Mouse (Mus musculus): Measurements from ENCODE around the gene Ajm1.

The Ajm1 gene

DNA sequence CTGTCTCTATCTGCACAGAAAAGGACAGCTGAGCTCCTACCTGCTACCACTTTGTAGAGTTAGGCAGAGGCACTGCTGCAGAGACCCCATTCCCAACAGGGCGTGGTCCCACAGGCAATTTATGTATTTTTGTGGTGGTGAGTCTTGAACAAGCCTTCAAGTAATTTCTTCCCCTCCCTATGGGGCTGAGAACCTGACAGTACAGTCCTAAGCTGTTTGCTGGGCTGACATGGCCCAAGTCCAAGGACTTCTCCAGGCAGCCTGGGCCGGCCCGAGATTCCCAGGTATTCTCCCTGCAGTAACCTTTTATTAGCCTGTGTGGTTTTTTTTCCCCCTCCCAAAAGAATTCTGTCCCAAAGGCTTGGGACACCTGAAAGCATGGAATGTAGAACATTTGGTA is 2.6 kb upstream of the Ajm1 start:
- DNase-seq (ENCODE audit: low read depth, low spot score): no peak

DNA sequence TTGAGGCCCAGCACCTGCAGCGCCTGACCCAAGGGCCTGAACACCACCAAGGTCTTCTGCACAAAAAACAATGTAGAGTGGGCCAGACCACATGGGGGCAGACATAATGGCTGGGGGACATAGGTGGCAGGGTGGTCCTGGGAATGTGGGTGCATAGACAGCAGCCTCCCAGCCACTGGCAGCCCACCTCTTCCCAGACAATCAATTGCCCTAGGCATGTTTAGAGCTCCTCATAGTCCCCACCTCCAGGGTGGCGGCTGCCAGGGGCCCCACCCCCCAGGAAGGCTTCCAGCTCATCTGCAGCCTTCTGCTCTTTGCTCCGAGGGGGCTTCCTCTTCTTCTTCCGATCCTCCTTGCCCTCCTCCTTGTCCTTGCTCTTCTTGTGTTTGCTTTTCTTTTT is 2.0 kb upstream of the Ajm1 start:
- no peak for DNase-seq (ENCODE audit: low read depth, low spot score)

DNA sequence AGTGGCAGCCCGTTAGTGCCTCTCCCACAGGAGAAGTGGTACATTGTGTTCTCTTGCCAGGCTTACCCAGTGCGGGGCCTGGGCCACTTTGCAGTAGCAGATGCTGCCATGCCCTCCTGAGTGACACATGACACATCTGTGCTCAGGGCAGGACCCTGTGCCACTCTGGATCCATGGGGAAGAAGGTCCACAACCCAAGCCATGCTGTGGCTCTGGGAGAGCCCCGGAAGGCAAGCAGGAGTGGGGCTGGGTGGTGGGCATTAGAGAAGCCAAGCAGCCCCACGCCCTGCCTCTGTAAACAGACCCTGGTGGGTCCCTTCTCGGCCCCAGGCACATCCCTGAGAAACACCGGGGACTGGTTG is 1.5 kb upstream of the Ajm1 start:
- DNase-seq (ENCODE audit: low read depth, low spot score): no peak

DNA sequence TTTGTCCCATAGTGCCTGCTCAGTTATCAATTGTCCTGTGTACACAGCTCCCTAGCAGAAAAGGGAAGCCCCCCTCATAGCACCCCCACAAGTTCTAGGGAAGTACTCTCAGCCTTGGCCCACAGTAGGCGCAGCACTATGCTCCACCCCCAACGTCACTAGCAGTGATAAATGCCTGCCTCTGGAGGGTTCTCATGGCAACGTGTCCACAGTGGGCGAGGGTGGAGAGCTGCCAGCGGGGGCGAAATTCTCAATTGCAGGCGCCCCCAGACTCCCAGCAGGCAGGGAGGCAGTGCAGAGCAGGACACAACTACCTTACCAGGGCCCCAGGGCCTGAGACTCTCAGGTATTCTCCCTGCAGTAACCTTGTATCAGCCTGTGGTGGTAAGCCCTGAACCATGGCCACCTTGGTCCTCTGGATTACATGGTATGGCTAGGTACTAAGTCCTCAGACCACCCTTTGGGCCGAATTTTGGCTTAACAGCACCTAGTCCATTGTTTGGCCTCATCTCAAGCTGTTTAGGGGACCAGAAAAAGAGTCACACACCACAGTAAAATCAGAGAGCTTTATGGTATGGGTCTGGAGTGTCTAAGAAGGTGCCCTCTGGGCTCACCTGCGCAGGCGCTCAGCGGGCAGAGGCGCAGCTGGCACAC is 1.0 kb upstream of the Ajm1 start:
- DNase-seq (ENCODE audit: low read depth, low spot score): no peak

DNA sequence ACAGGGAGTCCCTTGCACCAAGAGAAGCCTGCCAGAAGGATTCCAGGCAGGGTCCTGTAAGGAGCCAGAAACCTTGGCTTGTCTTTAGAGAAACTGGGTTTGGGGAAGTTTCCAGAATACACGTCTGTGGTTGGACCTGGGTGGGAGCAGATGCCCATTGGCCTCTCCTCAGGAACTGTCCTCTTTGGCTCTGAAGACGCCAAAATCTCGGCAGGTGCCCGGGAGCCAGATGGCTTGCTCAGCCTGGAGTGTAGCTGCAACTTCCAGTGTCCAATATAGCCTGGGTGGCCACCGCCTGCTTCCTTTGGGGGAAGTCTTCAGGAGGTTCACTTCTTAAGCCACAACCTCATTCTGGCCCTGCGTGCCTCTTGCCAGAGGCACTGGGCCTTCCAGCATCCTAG is 344 bp upstream of the Ajm1 start:
- no peak for DNase-seq (ENCODE audit: low read depth, low spot score)

DNA sequence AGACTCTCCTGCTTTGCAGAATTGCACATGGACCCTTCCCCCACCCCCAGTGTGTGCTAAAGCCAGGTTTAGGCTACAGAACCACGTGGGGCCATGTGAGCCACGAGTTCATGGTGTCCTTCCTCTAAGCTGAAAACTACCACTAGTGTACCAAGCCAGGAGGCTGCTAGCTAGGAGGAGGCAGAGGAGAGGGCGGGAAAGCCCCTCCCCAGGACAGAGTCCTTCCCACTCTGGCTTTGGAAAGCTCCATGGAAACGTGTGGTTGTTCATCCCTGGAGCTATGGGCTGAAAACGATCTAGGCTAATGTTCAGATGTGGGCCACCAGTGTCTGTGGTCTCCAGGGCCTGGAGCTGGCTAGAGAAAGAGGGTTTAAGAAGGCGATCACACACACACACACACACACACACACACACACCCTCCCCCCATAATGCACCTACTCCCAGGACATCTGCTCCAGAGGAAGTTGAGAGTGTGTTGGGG is 896 bp downstream of the Ajm1 start:
- no peak for DNase-seq (ENCODE audit: low read depth, low spot score)

DNA sequence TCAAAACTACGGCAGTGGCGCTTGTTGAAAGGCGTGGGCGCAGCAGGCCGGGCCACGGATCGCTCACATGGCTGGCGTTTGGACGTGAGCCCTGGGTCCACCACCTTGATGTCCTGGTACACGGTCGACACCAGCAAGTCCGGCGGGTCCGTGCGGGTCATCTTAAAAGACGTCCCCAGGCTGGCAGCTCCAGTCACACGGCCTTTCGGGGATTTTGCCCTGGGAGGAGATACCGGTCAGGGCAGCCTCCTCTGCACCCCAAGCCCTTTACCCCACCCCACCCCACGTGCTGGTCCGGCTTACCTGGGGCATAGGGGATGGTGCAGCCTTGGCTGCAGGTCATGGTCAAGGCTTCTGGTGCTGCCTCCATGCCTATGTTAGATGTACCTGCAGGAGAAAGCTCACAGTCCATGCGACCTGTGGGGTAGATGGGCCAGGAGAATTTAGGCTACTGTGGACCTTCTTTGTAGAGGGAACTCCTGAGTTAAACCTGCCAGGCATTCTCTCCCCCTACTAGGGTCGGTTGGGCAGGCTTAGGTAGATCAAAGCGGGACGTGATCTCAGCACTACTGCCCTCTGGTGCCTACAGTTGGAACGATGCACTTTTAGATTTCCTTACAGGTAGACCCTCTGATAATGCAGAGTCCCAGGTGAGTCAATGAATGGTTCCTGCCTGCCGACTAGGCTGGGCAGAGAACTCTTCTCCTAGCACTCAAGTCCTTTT is 1.7 kb downstream of the Ajm1 start:
- peak; percentile 74 for DNase-seq (ENCODE audit: low read depth, low spot score)

DNA sequence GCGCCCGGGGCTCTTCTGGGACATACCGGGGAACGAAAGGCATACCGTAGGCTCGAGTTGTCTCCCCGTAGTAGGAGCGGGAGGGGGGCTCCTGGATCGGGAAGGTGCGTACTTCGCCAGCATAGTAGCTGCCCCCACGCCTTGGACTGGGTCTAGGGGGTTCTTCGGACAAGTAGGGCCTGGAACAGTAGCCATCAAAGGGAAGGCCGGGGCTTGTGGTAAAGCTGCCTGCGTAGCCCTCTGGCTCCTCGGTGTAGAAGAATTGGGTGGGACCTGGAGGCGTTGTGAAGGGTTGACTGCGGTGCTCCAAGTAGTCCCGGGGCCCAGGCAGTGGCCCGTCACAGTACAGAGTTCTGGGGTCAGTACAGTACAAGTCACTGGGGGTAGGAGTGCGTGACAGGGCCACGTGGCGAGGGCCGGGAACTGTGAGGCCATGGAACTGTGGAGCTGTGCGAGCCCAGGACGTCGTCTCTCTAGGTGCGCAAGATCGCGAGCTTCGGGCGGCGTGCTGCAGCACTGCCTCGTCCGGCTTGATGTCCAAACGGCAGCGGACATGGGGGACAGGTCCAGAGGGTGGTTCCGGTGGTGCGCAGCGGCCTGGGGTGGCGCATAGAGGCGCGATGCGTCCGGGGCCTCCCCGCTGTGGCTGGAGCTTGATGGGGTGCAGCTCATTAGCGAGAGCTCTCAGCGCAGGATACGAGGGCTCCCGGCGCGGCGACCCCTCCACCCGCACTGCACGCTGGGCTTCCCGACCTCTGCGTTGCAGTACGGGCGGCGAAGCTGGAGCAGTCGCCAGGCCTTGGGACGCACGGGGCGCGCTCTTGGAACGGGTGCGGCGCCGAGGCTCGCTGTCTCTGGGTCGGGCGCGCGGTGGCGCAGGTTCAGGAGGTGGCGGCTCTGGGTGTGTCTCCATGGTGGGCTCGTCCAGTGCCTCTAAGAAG is 2.5 kb downstream of the Ajm1 start:
- DNase-seq (ENCODE audit: low read depth, low spot score): peak; percentile 37

DNA sequence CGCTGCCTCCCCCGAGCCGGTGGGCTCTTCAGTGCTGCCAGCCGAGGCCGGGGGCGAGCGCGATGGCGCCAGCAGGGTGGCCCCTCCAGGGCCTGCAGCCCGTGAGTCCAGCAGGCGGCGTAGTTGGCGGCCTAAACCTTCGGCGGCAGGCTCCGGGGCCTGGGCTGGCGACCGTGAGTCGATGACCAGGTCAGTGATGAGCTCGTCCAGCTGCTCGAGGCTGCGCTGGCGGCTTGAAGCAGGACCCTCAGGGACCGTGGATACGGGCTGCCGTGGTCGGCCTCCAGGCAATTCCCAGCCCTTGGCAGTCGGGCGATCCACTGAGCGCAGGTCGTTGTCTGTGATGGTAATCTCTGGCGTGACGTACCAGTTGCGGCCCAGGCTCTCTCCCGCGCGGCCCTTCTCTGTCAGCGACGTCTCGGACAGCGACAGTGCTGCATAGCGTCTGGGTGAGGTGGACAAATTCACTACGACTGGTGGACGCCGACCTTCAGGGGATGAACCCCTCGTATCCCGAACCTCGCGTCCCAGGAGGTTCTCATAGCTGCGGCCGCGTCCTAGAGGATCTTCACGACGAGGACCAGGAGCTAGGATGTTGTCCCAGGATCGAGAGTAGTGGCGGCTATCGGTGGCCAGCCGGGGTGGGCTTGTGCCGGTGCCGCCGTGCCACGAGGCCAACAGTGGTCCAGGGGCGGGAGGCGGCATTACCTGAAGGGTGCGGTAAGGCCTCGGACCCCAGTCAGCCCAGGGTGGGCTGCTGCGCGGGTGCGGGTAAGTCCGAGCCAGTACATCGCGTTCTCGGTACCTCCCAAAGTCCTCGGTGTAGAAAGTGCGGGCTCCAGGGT is 3.4 kb downstream of the Ajm1 start:
- peak; percentile 36 for DNase-seq (ENCODE audit: low read depth, low spot score)

DNA sequence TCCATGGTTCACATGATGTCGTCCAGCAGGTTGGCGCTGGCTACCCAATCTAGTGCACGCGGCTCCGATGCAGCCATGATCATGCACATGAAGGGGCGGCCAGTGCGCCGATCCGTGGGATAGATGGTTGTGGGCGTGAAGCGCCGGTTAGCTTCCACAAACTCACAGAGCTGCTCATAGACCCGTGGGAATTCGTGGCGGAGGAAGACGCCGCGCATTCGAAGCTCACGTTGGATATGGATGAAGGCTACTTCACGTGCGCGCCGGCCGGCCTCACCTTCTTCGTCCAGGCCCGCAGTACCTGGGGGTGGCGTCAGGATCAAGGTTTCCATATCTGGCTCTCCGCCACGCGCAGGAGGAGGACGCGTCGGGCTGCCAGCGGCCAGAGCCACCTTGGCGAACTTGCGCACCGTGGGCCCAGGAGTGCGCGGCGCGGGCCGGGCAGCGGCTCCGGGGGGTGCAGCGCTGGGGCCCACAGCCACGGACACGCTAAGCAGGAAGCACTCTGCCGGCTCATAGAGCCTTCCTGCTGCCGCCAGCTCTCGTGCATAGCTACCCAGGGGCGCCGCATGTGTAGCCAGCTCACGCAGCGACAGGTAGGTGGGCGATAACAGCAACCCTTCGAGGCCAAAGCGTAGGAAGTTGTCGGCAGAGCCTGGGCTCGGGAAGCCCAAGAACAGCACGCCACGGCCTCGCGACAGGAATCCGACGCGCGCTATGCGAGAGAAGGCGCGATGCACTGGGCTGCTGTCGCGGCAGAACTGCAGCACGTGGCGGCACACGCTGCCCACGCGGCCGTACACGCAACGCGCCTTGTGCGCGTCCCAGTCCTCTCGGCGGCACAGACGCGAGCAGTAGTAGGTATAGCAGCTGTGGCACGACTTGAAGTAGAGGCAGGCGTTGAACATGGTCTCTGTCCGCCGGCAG is 4.3 kb downstream of the Ajm1 start:
- peak; percentile 64 for DNase-seq (ENCODE audit: low read depth, low spot score)

DNA sequence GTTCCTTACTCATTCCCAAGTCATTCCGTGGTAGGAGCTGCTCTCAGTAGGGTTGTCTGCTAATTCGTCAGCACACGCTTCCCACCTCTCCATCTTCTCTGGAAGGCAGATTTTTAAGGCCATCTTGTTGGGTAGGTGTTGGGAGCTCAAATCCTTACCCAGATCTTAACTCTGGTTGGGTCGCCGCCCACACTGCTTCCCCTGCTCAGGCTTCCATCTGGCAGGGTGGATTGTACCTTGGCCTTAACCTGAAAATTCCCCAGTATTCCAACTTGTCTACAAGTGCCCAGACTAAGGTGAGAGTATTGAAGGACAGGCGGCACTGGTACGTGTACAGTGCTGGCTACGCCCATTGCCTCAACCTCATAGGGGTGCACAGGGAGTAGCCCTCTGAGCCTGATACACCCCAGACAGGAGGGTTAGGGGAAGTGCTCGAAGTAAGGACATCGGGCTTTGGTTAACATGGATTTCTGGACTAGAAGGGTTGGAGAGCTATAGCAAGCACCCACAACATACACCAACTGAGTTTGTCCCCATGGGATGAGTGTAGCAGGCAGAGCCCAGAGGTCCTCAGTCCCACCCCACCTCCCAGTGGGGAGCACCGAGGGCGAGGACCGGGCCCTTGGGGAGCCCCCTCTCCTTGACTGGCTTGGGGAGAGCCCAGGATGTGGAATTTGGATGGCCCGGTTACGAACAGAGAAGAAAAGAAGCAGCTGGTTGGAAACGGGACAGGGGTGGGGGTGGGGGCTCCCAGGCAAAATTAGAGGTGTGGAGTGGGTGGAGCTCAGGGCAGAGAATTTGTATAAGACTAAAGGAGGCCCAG is 5.3 kb downstream of the Ajm1 start:
- DNase-seq (ENCODE audit: low read depth, low spot score): no peak

DNA sequence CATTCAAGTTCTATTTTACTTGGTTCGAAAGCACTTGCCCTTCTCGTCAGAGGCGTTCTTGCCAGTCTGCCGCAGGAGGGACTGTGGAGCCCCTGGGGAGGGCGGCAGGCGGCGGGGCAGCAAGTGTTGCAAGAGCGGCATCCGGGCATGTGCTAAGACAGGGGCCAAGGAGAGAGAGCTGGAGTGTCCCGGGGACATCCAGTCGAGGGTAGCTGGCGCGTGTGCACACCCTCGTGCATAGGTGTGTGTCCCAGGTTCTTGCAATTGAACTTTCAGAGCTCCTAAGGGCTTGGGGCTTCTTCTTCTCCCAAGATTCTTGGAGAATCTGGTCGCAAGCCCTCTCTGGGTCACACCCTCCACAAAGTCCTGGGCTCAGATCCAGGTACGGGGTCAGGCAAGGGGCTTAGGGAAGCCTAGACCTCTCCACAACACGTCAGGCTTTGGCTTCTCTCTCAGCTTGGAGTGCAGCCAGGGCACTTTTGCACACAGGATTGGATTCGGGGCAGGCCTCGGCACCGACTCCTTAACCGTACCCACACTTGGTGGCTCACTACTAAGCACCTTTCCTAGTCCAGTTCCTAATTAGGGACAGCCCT is 6.0 kb downstream of the Ajm1 start:
- peak; percentile 46 for DNase-seq (ENCODE audit: low read depth, low spot score)

DNA sequence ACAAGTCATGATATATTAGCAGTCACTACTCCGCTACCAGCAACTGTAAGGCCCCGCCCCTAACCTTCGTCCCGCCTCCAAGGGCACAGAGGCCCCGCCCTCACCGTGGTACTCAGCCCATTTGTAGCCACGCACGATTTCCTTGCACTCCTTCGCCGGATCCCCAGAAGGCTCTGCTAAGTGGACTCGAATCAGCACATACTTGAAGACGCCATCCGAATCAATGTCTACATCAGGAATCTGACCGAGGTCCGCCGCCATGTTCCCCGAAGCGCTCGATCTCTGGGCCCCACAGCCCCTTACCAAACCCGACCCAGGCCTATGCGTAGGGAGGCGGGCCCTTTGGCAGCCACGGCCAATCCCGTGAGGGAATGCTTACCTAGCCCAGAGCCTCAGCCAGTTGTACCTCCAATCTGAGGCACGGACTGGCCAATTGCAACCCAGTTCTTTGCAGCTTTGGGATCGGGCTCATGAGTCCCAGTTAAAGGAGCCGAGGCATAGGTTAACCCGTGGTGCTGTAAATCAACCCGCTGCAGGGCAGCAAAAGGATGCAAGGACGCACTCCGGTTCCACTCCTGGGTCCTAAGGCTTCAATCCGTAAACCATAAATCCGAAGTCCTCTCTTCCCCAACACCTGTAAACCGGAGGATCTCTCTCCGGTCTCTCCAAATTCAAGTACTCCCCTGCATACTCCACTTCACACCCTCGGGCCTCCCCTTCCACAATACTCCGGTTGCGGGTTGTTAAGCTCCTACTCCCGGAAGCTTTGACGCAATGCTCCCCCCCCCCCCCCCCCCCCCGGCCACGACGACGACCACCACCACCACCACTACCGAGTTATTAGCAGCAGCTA is 6.8 kb downstream of the Ajm1 start, which contains the start of the genes Mamdc4 and Phpt1:
Gene Mamdc4, minus strand, starts transcription at position 267 of the 853 bp plus-strand sequence.
Gene Phpt1, minus strand, starts transcription at position 646 of the 853 bp plus-strand sequence.
- peak; percentile 97 for DNase-seq (ENCODE audit: low read depth, low spot score)

DNA sequence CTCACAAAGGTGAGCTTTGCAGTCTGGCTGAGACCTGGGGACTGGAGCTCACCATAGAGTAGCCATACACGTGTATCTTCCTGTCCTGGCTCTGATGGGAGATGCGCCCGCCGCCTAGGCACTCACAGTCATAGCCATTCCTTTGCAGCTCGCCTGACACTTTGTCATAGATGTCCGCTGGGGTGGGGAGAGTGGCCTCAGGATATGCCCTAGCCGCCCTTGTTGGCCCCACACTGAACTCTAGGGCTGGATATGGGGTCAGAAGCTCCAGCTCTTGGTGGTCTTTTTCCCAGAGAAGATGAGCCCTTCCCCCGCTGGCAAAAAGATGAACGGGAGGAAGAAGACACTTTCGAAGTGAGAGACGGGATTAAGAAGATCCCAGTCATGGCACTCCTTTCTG is 7.4 kb downstream of the Ajm1 start:
- DNase-seq (ENCODE audit: low read depth, low spot score): no peak

DNA sequence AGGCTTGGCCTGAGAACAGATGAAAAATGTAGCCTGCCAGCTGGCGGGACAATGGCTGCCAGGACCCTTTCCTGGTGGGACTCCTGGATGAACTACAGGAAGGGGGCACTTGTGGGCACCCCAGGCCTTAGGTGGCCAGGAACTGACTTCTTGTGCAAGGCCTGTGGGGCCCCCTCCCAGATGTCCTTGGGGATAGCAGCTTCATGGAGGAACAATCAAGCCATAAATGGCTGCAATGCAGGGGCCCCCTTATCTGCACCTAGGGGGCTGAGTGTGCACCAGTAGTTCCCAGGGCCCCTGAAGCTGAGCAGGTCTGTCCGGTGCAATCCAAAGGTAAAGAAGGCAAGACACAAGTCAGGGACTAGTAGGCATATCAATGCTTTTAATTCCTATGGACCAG is 8.5 kb downstream of the Ajm1 start:
- no peak for DNase-seq (ENCODE audit: low read depth, low spot score)

DNA sequence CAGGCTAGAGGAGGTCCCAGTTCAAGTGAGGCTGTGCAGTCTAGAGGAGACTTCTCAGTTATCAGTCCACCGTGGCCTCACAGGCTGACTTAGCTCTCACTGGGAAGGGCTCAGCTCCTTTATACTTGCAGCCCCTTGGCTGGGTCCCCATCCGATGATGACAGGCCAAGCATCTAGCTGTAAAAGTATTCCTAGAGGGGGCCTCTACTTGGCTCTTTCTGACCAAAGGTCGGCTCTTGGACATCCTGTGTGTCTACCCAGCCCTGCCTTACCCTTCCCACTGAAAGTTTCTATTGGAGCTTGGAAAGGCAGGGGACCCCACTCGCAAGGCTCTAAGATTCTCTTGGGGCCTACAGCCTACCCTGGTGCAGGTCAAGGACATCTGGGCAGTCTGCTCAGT is 10.3 kb downstream of the Ajm1 start:
- DNase-seq (ENCODE audit: low read depth, low spot score): no peak

DNA sequence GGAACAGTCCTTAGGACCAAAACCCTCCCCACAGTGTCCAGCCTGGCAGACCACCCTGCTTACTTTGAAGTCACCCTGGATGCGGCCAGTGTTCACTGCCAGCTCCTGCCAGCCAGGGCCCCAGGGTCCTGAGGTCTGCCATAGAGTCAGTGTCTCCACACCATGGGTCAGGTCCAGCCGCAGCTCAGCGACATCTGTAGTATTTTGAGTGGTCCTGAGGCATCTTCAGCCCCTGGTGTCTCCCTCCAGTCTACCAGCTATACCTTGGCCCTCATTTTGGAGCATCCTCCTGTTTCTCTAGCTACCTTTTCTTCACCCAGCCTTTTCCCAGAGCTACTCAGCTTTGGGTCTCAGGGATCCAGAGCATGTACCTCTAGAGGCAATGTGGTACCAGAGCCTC is 12.2 kb downstream of the Ajm1 start:
- DNase-seq (ENCODE audit: low read depth, low spot score): no peak

DNA sequence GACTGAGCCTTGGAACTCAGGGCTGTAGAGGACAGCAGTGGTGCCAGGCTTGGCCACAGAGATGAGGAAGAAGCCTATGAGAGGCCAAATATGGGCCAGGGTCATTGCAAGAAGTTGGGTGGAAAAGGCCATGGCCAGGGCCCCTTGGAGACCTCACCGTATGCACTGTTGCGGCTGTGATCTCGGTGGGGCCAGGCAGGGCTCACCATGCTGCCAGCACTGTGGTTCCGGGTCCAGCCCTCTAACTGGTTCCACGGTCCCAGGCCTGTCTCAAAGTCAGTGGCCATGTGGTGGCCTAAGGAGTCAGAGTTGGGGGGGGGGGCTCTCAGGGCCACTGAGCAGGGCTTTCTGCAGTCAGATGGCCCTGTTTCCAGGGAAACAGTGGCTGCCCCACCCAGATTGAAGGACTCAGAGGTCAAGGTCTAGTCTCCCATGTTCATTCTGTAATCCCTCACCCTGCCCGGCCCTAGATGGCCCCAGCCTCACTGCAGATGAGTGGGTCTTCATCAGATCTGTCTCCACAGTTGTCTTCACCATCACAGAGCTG is 13.0 kb downstream of the Ajm1 start:
- DNase-seq (ENCODE audit: low read depth, low spot score): no peak

All from CD4-positive helper T cell, adult 2 months (primary cell).